In the genomic region with DNA sequence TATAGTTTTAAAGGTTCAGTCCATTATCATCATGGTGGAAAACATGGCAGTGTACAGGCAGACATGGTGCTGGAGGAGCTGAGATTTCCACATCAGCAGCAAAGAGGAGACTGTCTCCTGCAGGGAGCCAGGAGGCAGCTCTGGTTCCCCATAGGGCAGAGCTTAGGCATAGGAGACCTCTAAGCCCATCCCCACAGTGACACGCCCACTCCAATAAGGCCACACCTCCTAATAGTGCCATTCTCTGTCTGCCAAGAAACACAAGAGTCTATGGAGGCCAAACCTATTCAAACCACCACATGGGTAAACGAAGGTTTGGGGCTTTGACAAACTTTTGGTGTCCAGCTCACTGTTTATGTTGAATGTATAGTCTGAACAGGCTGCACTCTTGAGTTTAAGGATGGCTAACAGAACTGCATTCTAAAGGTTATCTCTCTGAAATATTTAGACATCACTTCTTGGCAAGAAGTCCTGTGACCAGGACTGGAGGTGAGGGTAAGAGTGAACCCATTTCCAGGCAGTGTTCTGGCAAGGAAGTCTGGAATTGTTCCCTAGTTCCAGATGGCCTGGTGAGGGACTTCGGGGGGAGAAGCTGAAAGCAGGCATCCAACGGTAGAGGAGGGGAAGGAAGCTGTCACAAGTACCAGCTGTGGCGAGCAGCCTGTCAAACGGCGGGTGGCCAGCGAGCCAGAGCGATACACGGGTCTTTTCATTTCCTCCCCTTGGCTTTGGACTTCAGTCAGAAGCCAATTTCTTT, we compare ENCODE assay signal across 13 mouse cellular contexts. TPM values are rescaled to one million over a fixed set of nuclear protein-coding genes. Genes with fewer than 3 reads are reported as not detected.
A peak's percentile ranks its signal among the peaks of the same experiment; 100 is the strongest.
DNase-seq lines count a peak whose midpoint lies in the region; ATAC-seq lines count a peak whose summit lies in the region.
"Had no signal": no experiment of that assay in that cellular context is flagged by ENCODE, and none has a peak within 500 bp of the region (broad histone marks: within the 10 kb centered on the region; RNA-seq: fewer than 3 reads in every experiment).

No protein-coding gene starts in this region.

- no peaks in the 10 kb centered on the region for H3K9me3 ChIP-seq in heart, embryonic 15.5 days (replicated peaks)
- H3K9me3 ChIP-seq in lung, embryonic 16.5 days (ENCODE audit: control insufficient read depth, low read length): no peaks in the 10 kb centered on the region; the same call in 1 of the 2 replicates
- H3K9me3 ChIP-seq: neural tube, embryonic 12.5 days had no signal

- ATAC-seq in heart, embryonic 15.5 days (replicated peaks; ENCODE audit: insufficient number of reproducible peaks, insufficient read depth, low FRiP score, low read depth): 0 out of 2 replicates have a peak, but pooled peaks have one; percentile 18
- peak; percentile 73 for ATAC-seq in lung, embryonic 16.5 days (ENCODE audit: low read depth)

- no peaks in the 10 kb centered on the region for H3K36me3 ChIP-seq in heart, embryonic 15.5 days
- peaks cover 2% of the 10 kb centered on the region; the same call in 1 of the 2 replicates for H3K36me3 ChIP-seq in lung, embryonic 16.5 days (ENCODE audit: control insufficient read depth, insufficient read depth, low read length)
- H3K36me3 ChIP-seq: neural tube, embryonic 12.5 days had no signal

- H3K27ac ChIP-seq in heart, embryonic 15.5 days: no peak overlapping the region
- peak overlapping the region; percentile 47 for H3K27ac ChIP-seq in lung, embryonic 16.5 days (ENCODE audit: low read length)
- H3K27ac ChIP-seq: neural tube, embryonic 12.5 days had no signal

- 39% methylated on average over 10 of the region's 10 CpGs for WGBS in heart, embryonic 15.5 days
- 33% methylated on average over 10 of the region's 10 CpGs for WGBS in lung, embryonic 16.5 days

- no peaks in the 10 kb centered on the region for H3K27me3 ChIP-seq in heart, embryonic 15.5 days
- no peaks in the 10 kb centered on the region for H3K27me3 ChIP-seq in lung, embryonic 16.5 days (ENCODE audit: control insufficient read depth, insufficient read depth, low read depth, low read length)
- H3K27me3 ChIP-seq: neural tube, embryonic 12.5 days had no signal

- intact Hi-C loops in heart, postnatal 25 days (cut with DNase I): no loop called here

- no peak for DNase-seq in heart, postnatal 25 days (ENCODE audit: low spot score)
- DNase-seq in left cerebral cortex, adult 18-20 months (ENCODE audit: low spot score in 2 of 2): peak; percentile 17 to 22
- DNase-seq in left cerebral cortex, adult 9 months (ENCODE audit: low spot score in 2 of 2): no peak
- peak; percentile 98 for DNase-seq in cerebellum, adult 11-12 months
- no peak for DNase-seq in spleen, postnatal 36 days (ENCODE audit: low spot score in 2 of 2)
- DNase-seq in urinary bladder, postnatal 36 days (ENCODE audit: low spot score in 2 of 2): no peak
- DNase-seq: gastrocnemius, postnatal 36 days; kidney, adult 2 months; right cerebral cortex, postnatal 4 days; thymus, adult 2 months had no signal

- H3K9ac ChIP-seq in heart, embryonic 15.5 days: no peak overlapping the region
- no peak overlapping the region for H3K9ac ChIP-seq in lung, embryonic 16.5 days (ENCODE audit: low read length)
- H3K9ac ChIP-seq: neural tube, embryonic 12.5 days had no signal

- H3K4me1 ChIP-seq in heart, embryonic 15.5 days (replicated peaks): no peaks in the 10 kb centered on the region
- H3K4me1 ChIP-seq in lung, embryonic 16.5 days (replicated peaks; ENCODE audit: control insufficient read depth, insufficient read depth, low read length): peaks cover 27% of the 10 kb centered on the region
- H3K4me1 ChIP-seq: neural tube, embryonic 12.5 days had no signal

- H3K4me2 ChIP-seq in heart, embryonic 15.5 days: no peak overlapping the region
- no peak overlapping the region for H3K4me2 ChIP-seq in lung, embryonic 16.5 days (ENCODE audit: low read depth, low read length)
- H3K4me2 ChIP-seq: neural tube, embryonic 12.5 days had no signal

- no peak overlapping the region for H3K4me3 ChIP-seq in heart, embryonic 15.5 days
- H3K4me3 ChIP-seq in lung, embryonic 16.5 days (ENCODE audit: low read length): no peak overlapping the region
- H3K4me3 ChIP-seq: neural tube, embryonic 12.5 days had no signal

RNA-seq across cellular contexts. Expression of a gene that starts 19.6 kb away (rescaled TPM):
- polyA plus RNA-seq in heart, embryonic 15.5 days (2015; fragmentation: Nextera tagmentation; extraction: Ambion mirVana): 0.31 and 0.93 TPM in 2 replicates
- total RNA-seq in heart, postnatal 25 days (2021): under 1 TPM; 0.23 to 0.36 TPM
- total RNA-seq in left cerebral cortex, adult 18-20 months (2021): 10 to 100 TPM; 26.8 to 31.3 TPM
- 6.9 and 7.3 TPM in 2 replicates for polyA plus RNA-seq in lung, embryonic 16.5 days (2015; fragmentation: Nextera tagmentation; extraction: Ambion mirVana)

Comparison
In these comparisons a context has a peak if more than half of its experiments do, and no peak if none do; other contexts are left out.
1. DNase-seq: peak in left cerebral cortex, adult 18-20 months (2 of 2) and cerebellum, adult 11-12 months (single experiment); none in heart, postnatal 25 days (single experiment), left cerebral cortex, adult 9 months (0 of 2), spleen, postnatal 36 days (0 of 2) and urinary bladder, postnatal 36 days (0 of 2).
2. RNA of a gene that starts 19.6 kb away (total RNA-seq): 26.8 to 31.3 TPM in left cerebral cortex, adult 18-20 months; 0.23 to 0.36 TPM in heart, postnatal 25 days; every median in the first group is over 10 times any median in the second.